ENCODE assay signal across 21 mouse cellular contexts in genomic region chr4:127038828-127039349, GRCm38 (mm10). TPM values are rescaled to one million over a fixed set of nuclear protein-coding genes. Genes with fewer than 3 reads are reported as not detected.
A peak's percentile ranks its signal among the peaks of the same experiment; 100 is the strongest.
DNase-seq lines count a peak whose midpoint lies in the region; ATAC-seq and TF ChIP-seq lines count a peak whose summit lies in the region.
"Had no signal": no experiment of that assay in that cellular context is flagged by ENCODE, and none has a peak within 500 bp of the region (broad histone marks: within the 10 kb centered on the region; RNA-seq: fewer than 3 reads in every experiment).

No protein-coding gene starts in this region.

- H3K36me3 ChIP-seq in hindbrain, embryonic 16.5 days (ENCODE audit: control insufficient read depth, insufficient read depth, low read length): peaks cover 30% of the 10 kb centered on the region
- peaks cover 67% of the 10 kb centered on the region for H3K36me3 ChIP-seq in hindbrain, embryonic 13.5 days
- H3K36me3 ChIP-seq in neural tube, embryonic 11.5 days (ENCODE audit: control insufficient read depth, insufficient read depth, low read length): peaks cover 22% of the 10 kb centered on the region
- H3K36me3 ChIP-seq in neural tube, embryonic 15.5 days: peaks cover 55% of the 10 kb centered on the region
- H3K36me3 ChIP-seq in liver, embryonic 14.5 days (replicated peaks; ENCODE audit: control insufficient read depth, insufficient read depth, low read depth): peaks cover 57% of the 10 kb centered on the region

- DNase-seq in neural tube, embryonic 11.5 days (ENCODE audit: low spot score): no peak
- DNase-seq in liver, embryonic 14.5 days (ENCODE audit: low read depth in 3 of 3, low spot score in 3 of 3): no peak
- DNase-seq in cerebellum, adult 11 months: no peak
- DNase-seq in layer of hippocampus, adult 11-12 months (ENCODE audit: low spot score): no peak
- DNase-seq: adrenal gland, postnatal 10 days; cerebellum, adult 2 months; cerebellum, postnatal 25 days; gastrocnemius, adult 2 months; kidney, adult 2 months; lung, postnatal 14 days had no signal

- peaks cover 3% of the 10 kb centered on the region; the same call in 1 of the 2 replicates for H3K4me1 ChIP-seq in hindbrain, embryonic 16.5 days (ENCODE audit: control insufficient read depth, insufficient read depth, low read depth, low read length)
- H3K4me1 ChIP-seq in hindbrain, embryonic 13.5 days (replicated peaks): peaks cover 4% of the 10 kb centered on the region
- H3K4me1 ChIP-seq in neural tube, embryonic 11.5 days (ENCODE audit: control insufficient read depth, insufficient read depth, low read length): no peaks in the 10 kb centered on the region
- H3K4me1 ChIP-seq in neural tube, embryonic 15.5 days: peaks cover 4% of the 10 kb centered on the region; the same call in 1 of the 2 replicates
- H3K4me1 ChIP-seq in liver, embryonic 14.5 days (replicated peaks; ENCODE audit: control insufficient read depth in 2 of 2, insufficient read depth in 2 of 2, low read length in 1 of 2): no peaks in the 10 kb centered on the region
- H3K4me1 ChIP-seq: embryonic facial prominence, embryonic 13.5 days; hindbrain, embryonic 10.5 days; limb, embryonic 10.5 days had no signal

- H3K4me2 ChIP-seq in hindbrain, embryonic 16.5 days (ENCODE audit: low read length): no peak overlapping the region
- no peak overlapping the region for H3K4me2 ChIP-seq in hindbrain, embryonic 13.5 days
- H3K4me2 ChIP-seq in neural tube, embryonic 11.5 days (ENCODE audit: low read depth): no peak overlapping the region
- no peak overlapping the region for H3K4me2 ChIP-seq in neural tube, embryonic 15.5 days
- no peak overlapping the region for H3K4me2 ChIP-seq in liver, embryonic 14.5 days (ENCODE audit: low read depth)
- H3K4me2 ChIP-seq: embryonic facial prominence, embryonic 13.5 days; heart, embryonic 11.5 days; midbrain, embryonic 13.5 days had no signal

- no peak for TF ChIP-seq EP300 in liver, embryonic 14.5 days (IDR thresholded peaks at IDR 0.05; ENCODE audit: low read depth)

- no peak overlapping the region for H3K4me3 ChIP-seq in hindbrain, embryonic 16.5 days (ENCODE audit: low read length)
- H3K4me3 ChIP-seq in hindbrain, embryonic 13.5 days: no peak overlapping the region
- H3K4me3 ChIP-seq in neural tube, embryonic 11.5 days (ENCODE audit: low read depth, low read length): no peak overlapping the region
- H3K4me3 ChIP-seq in neural tube, embryonic 15.5 days (replicated peaks): no peak overlapping the region
- H3K4me3 ChIP-seq in liver, embryonic 14.5 days (ENCODE audit: insufficient read depth in 1 of 2, low read depth in 2 of 2, low read length in 2 of 2): no peak overlapping the region
- H3K4me3 ChIP-seq: embryonic facial prominence, embryonic 13.5 days; erythroblast, embryonic 14.5 days; gastrocnemius, adult 2 months; hindbrain, embryonic 10.5 days; limb, embryonic 10.5 days; midbrain, embryonic 13.5 days had no signal

- no peak for TF ChIP-seq CTCF in liver, embryonic 14.5 days (IDR thresholded peaks at IDR 0.05; ENCODE audit: low read depth)

- H3K27ac ChIP-seq in hindbrain, embryonic 16.5 days (ENCODE audit: low read depth, low read length): no peak overlapping the region
- H3K27ac ChIP-seq in hindbrain, embryonic 13.5 days: no peak overlapping the region
- no peak overlapping the region for H3K27ac ChIP-seq in neural tube, embryonic 11.5 days (ENCODE audit: low read depth, low read length)
- no peak overlapping the region for H3K27ac ChIP-seq in neural tube, embryonic 15.5 days (replicated peaks)
- no peak overlapping the region for H3K27ac ChIP-seq in liver, embryonic 14.5 days
- H3K27ac ChIP-seq: embryonic facial prominence, embryonic 13.5 days; gastrocnemius, adult 2 months; hindbrain, embryonic 10.5 days; kidney, postnatal 0 days; limb, embryonic 10.5 days; midbrain, embryonic 13.5 days had no signal

- H3K9me3 ChIP-seq in hindbrain, embryonic 16.5 days (ENCODE audit: control insufficient read depth, low read length): no peaks in the 10 kb centered on the region
- no peaks in the 10 kb centered on the region for H3K9me3 ChIP-seq in hindbrain, embryonic 13.5 days
- no peaks in the 10 kb centered on the region for H3K9me3 ChIP-seq in neural tube, embryonic 11.5 days (ENCODE audit: control insufficient read depth, low read length)
- H3K9me3 ChIP-seq in neural tube, embryonic 15.5 days (replicated peaks): no peaks in the 10 kb centered on the region
- H3K9me3 ChIP-seq in liver, embryonic 14.5 days (ENCODE audit: control insufficient read depth, low read length): no peaks in the 10 kb centered on the region
- H3K9me3 ChIP-seq: embryonic facial prominence, embryonic 13.5 days; hindbrain, embryonic 10.5 days; limb, embryonic 10.5 days; midbrain, embryonic 13.5 days had no signal

- no peak overlapping the region for H3K9ac ChIP-seq in hindbrain, embryonic 16.5 days (ENCODE audit: low read depth, low read length)
- H3K9ac ChIP-seq in hindbrain, embryonic 13.5 days: no peak overlapping the region
- no peak overlapping the region for H3K9ac ChIP-seq in neural tube, embryonic 11.5 days (ENCODE audit: low read length)
- no peak overlapping the region for H3K9ac ChIP-seq in neural tube, embryonic 15.5 days (replicated peaks)
- no peak overlapping the region for H3K9ac ChIP-seq in liver, embryonic 14.5 days (replicated peaks)
- H3K9ac ChIP-seq: embryonic facial prominence, embryonic 13.5 days; midbrain, embryonic 13.5 days had no signal

- H3K27me3 ChIP-seq in hindbrain, embryonic 16.5 days (replicated peaks; ENCODE audit: control insufficient read depth, insufficient read depth, low read length): no peaks in the 10 kb centered on the region
- no peaks in the 10 kb centered on the region for H3K27me3 ChIP-seq in hindbrain, embryonic 13.5 days
- H3K27me3 ChIP-seq in neural tube, embryonic 11.5 days (ENCODE audit: control insufficient read depth, insufficient read depth, low read length): no peaks in the 10 kb centered on the region
- no peaks in the 10 kb centered on the region for H3K27me3 ChIP-seq in neural tube, embryonic 15.5 days (replicated peaks)
- no peaks in the 10 kb centered on the region for H3K27me3 ChIP-seq in liver, embryonic 14.5 days (ENCODE audit: control insufficient read depth, insufficient read depth, low read length)
- H3K27me3 ChIP-seq: embryonic facial prominence, embryonic 13.5 days; midbrain, embryonic 13.5 days had no signal

- ATAC-seq in hindbrain, embryonic 16.5 days: 0 out of 2 replicates have a peak, but pooled peaks have one; percentile 52
- no peak for ATAC-seq in hindbrain, embryonic 13.5 days (ENCODE audit: low FRiP score)
- ATAC-seq in neural tube, embryonic 11.5 days (ENCODE audit: insufficient read depth, low FRiP score, low TSS enrichment): 0 out of 2 replicates have a peak, but pooled peaks have one; percentile 4
- ATAC-seq in neural tube, embryonic 15.5 days (ENCODE audit: low FRiP score): no peak
- peak; percentile 11 for ATAC-seq in liver, embryonic 14.5 days (ENCODE audit: insufficient read depth)
- ATAC-seq: forebrain, embryonic 14.5 days; midbrain, embryonic 13.5 days had no signal

- 87% methylated on average over 3 of the region's 3 CpGs for WGBS in hindbrain, embryonic 16.5 days
- WGBS in hindbrain, embryonic 13.5 days: 92% methylated on average over 3 of the region's 3 CpGs
- WGBS in neural tube, embryonic 11.5 days: 91% methylated on average over 3 of the region's 3 CpGs
- 92% methylated on average over 3 of the region's 3 CpGs for WGBS in neural tube, embryonic 15.5 days
- 82% methylated on average over 3 of the region's 3 CpGs for WGBS in liver, embryonic 14.5 days (ENCODE audit: insufficient replicate concordance)

RNA-seq across cellular contexts. Expression of gene Sfpq, which starts 17.8 kb away (rescaled TPM):
- polyA plus RNA-seq in hindbrain, embryonic 16.5 days (2015; fragmentation: Nextera tagmentation; extraction: Ambion mirVana): 46.2 and 50.7 TPM in 2 replicates
- 89.3 and 89.9 TPM in 2 replicates for polyA plus RNA-seq in hindbrain, embryonic 13.5 days (2015; fragmentation: Nextera tagmentation; extraction: Ambion mirVana)
- polyA plus RNA-seq in neural tube, embryonic 11.5 days (2014; fragmentation: Nextera tagmentation; extraction: Ambion mirVana): 155 and 163 TPM in 2 replicates
- polyA plus RNA-seq in neural tube, embryonic 15.5 days (2015; fragmentation: Nextera tagmentation; extraction: Ambion mirVana): 67.3 and 67.6 TPM in 2 replicates
- 36.8 and 89.3 TPM in 2 replicates for polyA plus RNA-seq in liver, embryonic 14.5 days (2012; rRNA removed)
- polyA plus RNA-seq in liver, embryonic 14.5 days (2014; fragmentation: Nextera tagmentation; extraction: Ambion mirVana): 34.6 and 35.5 TPM in 2 replicates

RNA-seq across cellular contexts. Expression of gene Zmym1, which starts 22.1 kb away (rescaled TPM):
- polyA plus RNA-seq in hindbrain, embryonic 16.5 days (2015; fragmentation: Nextera tagmentation; extraction: Ambion mirVana): 24.5 and 28.4 TPM in 2 replicates
- polyA plus RNA-seq in hindbrain, embryonic 13.5 days (2015; fragmentation: Nextera tagmentation; extraction: Ambion mirVana): 21.2 and 24.4 TPM in 2 replicates
- polyA plus RNA-seq in neural tube, embryonic 11.5 days (2014; fragmentation: Nextera tagmentation; extraction: Ambion mirVana): 33.5 and 37.9 TPM in 2 replicates
- polyA plus RNA-seq in neural tube, embryonic 15.5 days (2015; fragmentation: Nextera tagmentation; extraction: Ambion mirVana): 24.6 and 25.6 TPM in 2 replicates
- 2.0 and 4.0 TPM in 2 replicates for polyA plus RNA-seq in liver, embryonic 14.5 days (2012; rRNA removed)
- polyA plus RNA-seq in liver, embryonic 14.5 days (2014; fragmentation: Nextera tagmentation; extraction: Ambion mirVana): 9.8 and 10.2 TPM in 2 replicates

RNA-seq across cellular contexts. Expression of gene Zmym6, which starts 38.3 kb away (rescaled TPM):
- polyA plus RNA-seq in hindbrain, embryonic 16.5 days (2015; fragmentation: Nextera tagmentation; extraction: Ambion mirVana): 30.6 and 35.0 TPM in 2 replicates
- polyA plus RNA-seq in hindbrain, embryonic 13.5 days (2015; fragmentation: Nextera tagmentation; extraction: Ambion mirVana): 29.5 and 33.1 TPM in 2 replicates
- 28.3 and 30.0 TPM in 2 replicates for polyA plus RNA-seq in neural tube, embryonic 11.5 days (2014; fragmentation: Nextera tagmentation; extraction: Ambion mirVana)
- polyA plus RNA-seq in neural tube, embryonic 15.5 days (2015; fragmentation: Nextera tagmentation; extraction: Ambion mirVana): 31.6 and 33.7 TPM in 2 replicates
- 3.1 and 3.7 TPM in 2 replicates for polyA plus RNA-seq in liver, embryonic 14.5 days (2012; rRNA removed)
- polyA plus RNA-seq in liver, embryonic 14.5 days (2014; fragmentation: Nextera tagmentation; extraction: Ambion mirVana): 1.9 TPM in 2 replicates

Comparison
In these comparisons a context has a peak if more than half of its experiments do, and no peak if none do; other contexts are left out.
1. ATAC-seq: peak in hindbrain, embryonic 16.5 days (single experiment), neural tube, embryonic 11.5 days (single experiment) and liver, embryonic 14.5 days (single experiment); none in hindbrain, embryonic 13.5 days (single experiment) and neural tube, embryonic 15.5 days (single experiment).